Mouse (Mus musculus) ES-Bruce4 (cell line): Measurements from ENCODE around the gene Eif4a2. TPM values are rescaled to one million over a fixed set of nuclear protein-coding genes. Genes with fewer than 3 reads are reported as not detected.
A peak's percentile ranks its signal among the peaks of the same experiment; 100 is the strongest.

ENCODE experiments used
- H3K27ac ChIP-seq: 2 replicates; pipeline ENCODE4 v1.5.1; 2012; ENCODE audit warnings: low read length, inconsistent platforms; ENCODE audit not compliant: insufficient read depth
- H3K27me3 ChIP-seq: 2 replicates; pipeline ENCODE4 v1.6.1; 2012; ENCODE audit warnings: mild to moderate bottlenecking, low read length, inconsistent platforms; ENCODE audit not compliant: control insufficient read depth, poor library complexity, insufficient read depth, severe bottlenecking
- H3K36me3 ChIP-seq: 2 replicates; pipeline ENCODE4 v1.6.1; 2012; ENCODE audit warnings: inconsistent platforms, mild to moderate bottlenecking, low read length, moderate library complexity; ENCODE audit not compliant: control insufficient read depth, poor library complexity, insufficient read depth, severe bottlenecking
- H3K4me1 ChIP-seq: one replicate; pipeline ENCODE4 v1.8.1; 2011; ENCODE audit warnings: low read length; ENCODE audit not compliant: control insufficient read depth, insufficient read depth
- H3K4me3 ChIP-seq: 2 replicates; pipeline ENCODE4 v1.5.1; 2011; ENCODE audit warnings: low read depth, mild to moderate bottlenecking, low read length
- H3K9ac ChIP-seq: 2 replicates; pipeline ENCODE4 v1.6.1; 2012; ENCODE audit warnings: low read depth, mild to moderate bottlenecking, inconsistent platforms; ENCODE audit not compliant: poor library complexity, severe bottlenecking
- H3K9me3 ChIP-seq: replicated peaks from 2 replicates; pipeline ENCODE4 v1.6.1; 2012; ENCODE audit warnings: mild to moderate bottlenecking, low read length, inconsistent platforms; ENCODE audit not compliant: control insufficient read depth, poor library complexity, insufficient read depth, severe bottlenecking
- CTCF ChIP-seq: IDR thresholded peaks from one replicate; pipeline ENCODE4 v1.8.1; 2011; ENCODE audit warnings: low read depth, low read length
- EP300 ChIP-seq: IDR thresholded peaks from 2 replicates; pipeline ENCODE4 v1.6.1; 2011; ENCODE audit warnings: low read depth, low read length; ENCODE audit not compliant: insufficient read depth
- POLR2A ChIP-seq: IDR thresholded peaks from one replicate; pipeline ENCODE4 v1.8.1; 2011; ENCODE audit warnings: low read length; ENCODE audit not compliant: insufficient read depth
- polyA plus RNA-seq: library from polyadenylated mRNA; stranded (reverse); fragments of >200 nt; gene quantifications from 2 replicates; pipeline ENCODE4 v1.2.4, GENCODE M21; 2011; ENCODE audit warnings: low read depth; ENCODE audit not compliant: missing spikeins, insufficient read depth, insufficient read length

The Eif4a2 gene
- polyA plus RNA-seq, 1 experiment, result 1,069 TPM

GRCm38 (mm10) chr16:23106121-23106520 lies 1.1 kb upstream of the Eif4a2 start:
- Histone ChIP-seq H3K4me3 (no peak overlapping the region), H3K36me3 (peaks cover 34% of the 10 kb centered on the region), H3K4me1 (no peaks in the 10 kb centered on the region), H3K9ac (peak overlapping the region; percentile 96), H3K27ac (peak overlapping the region; percentile 54; the same call in 1 of the 2 replicates), H3K27me3 (no peaks in the 10 kb centered on the region), H3K9me3 (no peaks in the 10 kb centered on the region)
- TF ChIP-seq POLR2A, result no peak

GRCm38 (mm10) chr16:23107946-23108759 lies 909 bp downstream of the Eif4a2 start:
- Histone ChIP-seq H3K4me3 (peak overlapping the region; percentile 90), H3K27me3 (no peaks in the 10 kb centered on the region), H3K9me3 (no peaks in the 10 kb centered on the region), H3K36me3 (peaks cover 55% of the 10 kb centered on the region), H3K9ac (peak overlapping the region; percentile 96), H3K27ac (peak overlapping the region; percentile 95), H3K4me1 (no peaks in the 10 kb centered on the region)
- TF ChIP-seq EP300 (0 out of 2 replicates have a peak, but pooled peaks have one; percentile 16), CTCF (no peak), POLR2A (no peak)

DNA sequence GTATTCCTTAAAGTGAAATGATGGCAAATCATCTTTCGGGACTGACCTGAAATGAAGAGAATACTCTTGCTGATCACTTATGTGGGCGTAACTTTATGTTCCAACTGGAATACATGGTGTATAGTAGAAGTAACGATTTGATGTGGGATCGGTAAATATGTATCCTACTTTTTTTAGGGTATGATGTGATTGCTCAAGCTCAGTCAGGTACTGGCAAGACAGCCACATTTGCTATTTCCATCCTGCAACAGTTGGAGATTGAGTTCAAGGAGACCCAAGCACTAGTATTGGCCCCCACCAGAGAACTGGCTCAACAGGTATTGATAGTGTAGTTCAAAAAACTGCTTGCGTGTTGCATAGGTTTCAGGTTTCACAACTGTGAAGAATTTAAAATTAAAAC lies 1.7 kb downstream of the Eif4a2 start:
- peaks cover 58% of the 10 kb centered on the region for H3K36me3 ChIP-seq
- H3K27me3 ChIP-seq, result no peaks in the 10 kb centered on the region
- peak overlapping the region; percentile 99 for H3K27ac ChIP-seq
- H3K9me3 ChIP-seq, result no peaks in the 10 kb centered on the region
- H3K4me1 ChIP-seq, result no peaks in the 10 kb centered on the region
- peak overlapping the region; percentile 90 for H3K4me3 ChIP-seq
- peak overlapping the region; percentile 96 for H3K9ac ChIP-seq
- TF ChIP-seq CTCF, result no peak

- Histone ChIP-seq H3K4me1 (no peaks in the 10 kb centered on the region), H3K9ac (peak overlapping the region; percentile 96), H3K4me3 (peak overlapping the region; percentile 90), H3K27me3 (no peaks in the 10 kb centered on the region), H3K36me3 (peaks cover 65% of the 10 kb centered on the region), H3K27ac (peak overlapping the region; percentile 99), H3K9me3 (no peaks in the 10 kb centered on the region)
- TF ChIP-seq CTCF, result no peak
- no peak for TF ChIP-seq POLR2A
- TF ChIP-seq EP300, result no peak
Observed at GRCm38 (mm10) chr16:23109350-23110280, 2.4 kb downstream of the Eif4a2 start.

DNA sequence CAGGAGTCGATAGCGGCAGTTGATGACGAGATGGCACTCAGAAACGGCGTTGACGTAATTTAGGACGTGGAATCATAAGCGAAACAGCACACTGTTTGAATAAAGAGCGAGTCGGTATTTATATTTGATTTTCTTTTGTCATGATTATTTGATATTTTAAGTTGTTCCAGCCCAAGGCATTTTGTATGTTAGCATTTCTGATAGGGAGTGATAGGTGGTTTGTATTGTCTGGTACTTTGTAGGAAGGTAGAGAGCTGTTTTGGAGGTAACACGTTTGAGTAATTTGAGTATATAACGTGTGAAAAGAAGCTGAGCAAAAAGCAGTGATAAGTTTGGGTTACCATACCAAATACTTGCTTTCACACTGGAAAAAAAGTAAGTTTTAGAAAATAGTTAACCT lies 5.1 kb downstream of the Eif4a2 start:
- no peak for TF ChIP-seq EP300
- TF ChIP-seq CTCF, result no peak
- TF ChIP-seq POLR2A, result no peak
- Histone ChIP-seq H3K9me3 (no peaks in the 10 kb centered on the region), H3K4me3 (no peak overlapping the region), H3K27me3 (no peaks in the 10 kb centered on the region), H3K27ac (peak overlapping the region; percentile 89; the same call in 1 of the 2 replicates), H3K9ac (peak overlapping the region; percentile 96; the same call in 1 of the 2 replicates), H3K36me3 (peaks cover 85% of the 10 kb centered on the region), H3K4me1 (no peaks in the 10 kb centered on the region)
